ENCODE assay signal across 26 mouse cellular contexts in the genomic region with DNA sequence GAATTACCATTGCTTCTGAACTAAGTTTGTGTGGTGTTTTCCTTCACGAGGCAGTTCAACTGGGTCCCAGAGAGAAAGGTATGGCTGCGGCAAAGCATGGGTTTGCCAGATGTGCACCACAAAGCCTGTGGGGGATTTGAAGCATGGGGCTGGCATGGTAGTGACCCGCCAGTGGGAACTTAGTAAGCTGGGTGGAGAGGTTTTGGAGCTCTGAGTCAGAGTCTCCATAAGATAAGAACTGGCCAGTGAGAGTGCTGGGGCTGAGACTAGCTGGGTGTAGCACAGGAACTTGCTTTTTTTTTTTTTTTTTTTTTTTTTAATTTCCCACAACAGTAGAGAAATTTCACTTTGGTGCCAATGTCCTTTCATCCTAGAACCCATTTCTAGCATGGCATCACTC.
A peak's percentile ranks its signal among the peaks of the same experiment; 100 is the strongest.
DNase-seq lines count a peak whose midpoint lies in the region; ATAC-seq and TF ChIP-seq lines count a peak whose summit lies in the region.
"Had no signal": no experiment of that assay in that cellular context is flagged by ENCODE, and none has a peak within 500 bp of the region (broad histone marks: within the 10 kb centered on the region; RNA-seq: fewer than 3 reads in every experiment).

No protein-coding gene starts in this region.

- no peak overlapping the region for H3K27ac ChIP-seq in testis, adult 2 months (ENCODE audit: control insufficient read depth, insufficient read depth, low read depth, low read length)
- no peak overlapping the region for H3K27ac ChIP-seq in limb, embryonic 10.5 days
- no peak overlapping the region for H3K27ac ChIP-seq in kidney, embryonic 15.5 days
- H3K27ac ChIP-seq: embryonic facial prominence, embryonic 13.5 days; gastrocnemius, adult 2 months; hindbrain, embryonic 10.5 days; intestine, embryonic 15.5 days; midbrain, embryonic 12.5 days had no signal

- no peaks in the 10 kb centered on the region for H3K9me3 ChIP-seq in limb, embryonic 10.5 days (replicated peaks)
- no peaks in the 10 kb centered on the region for H3K9me3 ChIP-seq in kidney, embryonic 15.5 days (replicated peaks)
- H3K9me3 ChIP-seq: embryonic facial prominence, embryonic 13.5 days; hindbrain, embryonic 10.5 days; intestine, embryonic 15.5 days; midbrain, embryonic 12.5 days had no signal

- no peak for ATAC-seq in kidney, embryonic 15.5 days (replicated peaks; ENCODE audit: low FRiP score)
- ATAC-seq: forebrain, embryonic 14.5 days; hindbrain, embryonic 16.5 days; intestine, embryonic 15.5 days had no signal

- no peak overlapping the region for H3K4me2 ChIP-seq in kidney, embryonic 15.5 days
- H3K4me2 ChIP-seq: embryonic facial prominence, embryonic 13.5 days; intestine, embryonic 15.5 days; liver, embryonic 11.5 days; midbrain, embryonic 12.5 days had no signal

- peak overlapping the region; percentile 57; the same call in 1 of the 2 replicates for H3K4me3 ChIP-seq in testis, adult 2 months (ENCODE audit: control insufficient read depth, low read depth, low read length)
- H3K4me3 ChIP-seq in limb, embryonic 10.5 days = no peak overlapping the region
- no peak overlapping the region for H3K4me3 ChIP-seq in kidney, embryonic 15.5 days (replicated peaks)
- H3K4me3 ChIP-seq: embryonic facial prominence, embryonic 13.5 days; erythroblast, embryonic 14.5 days; gastrocnemius, adult 2 months; hindbrain, embryonic 10.5 days; intestine, embryonic 15.5 days; midbrain, embryonic 12.5 days had no signal

- no peak for TF ChIP-seq POLR2A in testis, adult 2 months (IDR thresholded peaks at IDR 0.05; ENCODE audit: control insufficient read depth, low read depth, low read length)

- no peaks in the 10 kb centered on the region for H3K36me3 ChIP-seq in testis, adult 2 months (ENCODE audit: control insufficient read depth, insufficient read depth, low read length)
- H3K36me3 ChIP-seq in limb, embryonic 10.5 days = no peaks in the 10 kb centered on the region
- no peaks in the 10 kb centered on the region for H3K36me3 ChIP-seq in kidney, embryonic 15.5 days
- H3K36me3 ChIP-seq: embryonic facial prominence, embryonic 13.5 days; hindbrain, embryonic 10.5 days; intestine, embryonic 15.5 days; midbrain, embryonic 12.5 days had no signal

- WGBS in limb, embryonic 10.5 days = 94% methylated on average over 3 of the region's 3 CpGs
- 83% methylated on average over 3 of the region's 3 CpGs for WGBS in kidney, embryonic 15.5 days

- H3K27me3 ChIP-seq in testis, adult 2 months (ENCODE audit: control insufficient read depth, insufficient read depth, low read length) = no peaks in the 10 kb centered on the region
- no peaks in the 10 kb centered on the region for H3K27me3 ChIP-seq in limb, embryonic 10.5 days (ENCODE audit: low read depth, poor library complexity, severe bottlenecking)
- no peaks in the 10 kb centered on the region for H3K27me3 ChIP-seq in kidney, embryonic 15.5 days
- H3K27me3 ChIP-seq: embryonic facial prominence, embryonic 13.5 days; intestine, embryonic 15.5 days; midbrain, embryonic 12.5 days had no signal

- TF ChIP-seq CTCF in testis, adult 2 months (IDR thresholded peaks at IDR 0.05; ENCODE audit: control insufficient read depth, insufficient read depth, insufficient replicate concordance, low read depth, low read length) = no peak

- no peak overlapping the region for H3K9ac ChIP-seq in kidney, embryonic 15.5 days
- H3K9ac ChIP-seq: embryonic facial prominence, embryonic 13.5 days; intestine, embryonic 15.5 days; midbrain, embryonic 12.5 days had no signal

- DNase-seq in adrenal gland, postnatal 36 days = peak; percentile 14 to 37
- no peak for DNase-seq in adrenal gland, postnatal 10 days
- no peak for DNase-seq in testis, postnatal 10 days (ENCODE audit: low spot score)
- peak; percentile 54 to 56 for DNase-seq in heart, adult 9 months (ENCODE audit: low spot score in 2 of 2)
- DNase-seq in limb, embryonic 10.5 days (ENCODE audit: low spot score) = peak; percentile 18
- DNase-seq in spleen, adult 18-20 months = no peak
- DNase-seq: B cell, adult 2 months; cerebellum, adult 18-20 months; cerebellum, postnatal 25 days; embryo, embryonic 11 days; gastrocnemius, adult 2 months; kidney, adult 8-10 months; kidney, postnatal 14 days; lung, postnatal 10 days; right cerebral cortex, postnatal 25 days; thymus, postnatal 25 days had no signal

- 0 out of 2 replicates have a peak, but pooled peaks cover 2% of the 10 kb centered on the region for H3K4me1 ChIP-seq in testis, adult 2 months (ENCODE audit: control insufficient read depth, insufficient read depth, low read length)
- no peaks in the 10 kb centered on the region for H3K4me1 ChIP-seq in limb, embryonic 10.5 days
- no peaks in the 10 kb centered on the region for H3K4me1 ChIP-seq in kidney, embryonic 15.5 days
- H3K4me1 ChIP-seq: embryonic facial prominence, embryonic 13.5 days; intestine, embryonic 15.5 days; midbrain, embryonic 12.5 days had no signal

Comparison
In these comparisons a context has a peak if more than half of its experiments do, and no peak if none do; other contexts are left out.
1. DNase-seq: peak in adrenal gland, postnatal 36 days (2 of 2), heart, adult 9 months (2 of 2) and limb, embryonic 10.5 days (single experiment); none in adrenal gland, postnatal 10 days (single experiment), testis, postnatal 10 days (single experiment) and spleen, adult 18-20 months (0 of 2).